Mouse (Mus musculus): ENCODE measurements around the gene Cic.

The Cic gene

DNA sequence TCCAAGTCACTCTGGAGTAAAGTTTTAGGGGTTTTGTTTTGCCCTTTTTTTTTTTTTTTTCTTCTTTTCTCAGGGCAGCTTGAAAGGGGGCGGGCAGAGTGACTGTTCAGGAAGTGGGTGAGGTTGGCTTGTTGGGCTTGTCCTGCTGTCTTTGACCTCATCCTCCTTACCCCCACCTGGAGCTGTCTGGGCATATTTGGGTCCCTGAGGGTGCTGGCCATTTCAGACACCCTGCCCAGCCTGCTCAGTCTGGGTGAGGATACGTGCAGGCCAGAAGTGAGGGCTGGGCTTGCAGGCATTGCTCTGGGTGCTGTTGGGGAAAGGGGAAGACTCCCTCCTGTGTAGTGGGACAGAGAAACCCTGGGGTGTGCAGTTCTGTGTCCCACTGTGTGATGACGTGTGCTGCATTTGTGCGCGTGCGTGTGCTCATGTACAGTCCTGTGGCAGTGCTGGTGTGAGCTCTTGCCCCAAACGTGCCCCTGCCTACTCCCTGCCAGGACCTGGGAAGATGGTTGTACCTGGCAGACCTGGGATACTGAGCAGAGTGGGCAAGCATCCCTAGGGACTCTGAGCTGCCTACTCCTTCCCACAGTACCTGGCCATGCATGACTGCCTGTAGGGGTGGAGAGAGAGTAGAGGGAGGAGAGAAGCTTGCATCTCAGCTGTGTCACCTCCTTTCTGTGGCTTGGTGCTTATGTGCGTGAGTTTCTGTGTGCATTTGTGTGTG, 2.2 kb downstream of the Cic start:
- DNase-seq (ENCODE audit: low spot score) = no peak

DNA sequence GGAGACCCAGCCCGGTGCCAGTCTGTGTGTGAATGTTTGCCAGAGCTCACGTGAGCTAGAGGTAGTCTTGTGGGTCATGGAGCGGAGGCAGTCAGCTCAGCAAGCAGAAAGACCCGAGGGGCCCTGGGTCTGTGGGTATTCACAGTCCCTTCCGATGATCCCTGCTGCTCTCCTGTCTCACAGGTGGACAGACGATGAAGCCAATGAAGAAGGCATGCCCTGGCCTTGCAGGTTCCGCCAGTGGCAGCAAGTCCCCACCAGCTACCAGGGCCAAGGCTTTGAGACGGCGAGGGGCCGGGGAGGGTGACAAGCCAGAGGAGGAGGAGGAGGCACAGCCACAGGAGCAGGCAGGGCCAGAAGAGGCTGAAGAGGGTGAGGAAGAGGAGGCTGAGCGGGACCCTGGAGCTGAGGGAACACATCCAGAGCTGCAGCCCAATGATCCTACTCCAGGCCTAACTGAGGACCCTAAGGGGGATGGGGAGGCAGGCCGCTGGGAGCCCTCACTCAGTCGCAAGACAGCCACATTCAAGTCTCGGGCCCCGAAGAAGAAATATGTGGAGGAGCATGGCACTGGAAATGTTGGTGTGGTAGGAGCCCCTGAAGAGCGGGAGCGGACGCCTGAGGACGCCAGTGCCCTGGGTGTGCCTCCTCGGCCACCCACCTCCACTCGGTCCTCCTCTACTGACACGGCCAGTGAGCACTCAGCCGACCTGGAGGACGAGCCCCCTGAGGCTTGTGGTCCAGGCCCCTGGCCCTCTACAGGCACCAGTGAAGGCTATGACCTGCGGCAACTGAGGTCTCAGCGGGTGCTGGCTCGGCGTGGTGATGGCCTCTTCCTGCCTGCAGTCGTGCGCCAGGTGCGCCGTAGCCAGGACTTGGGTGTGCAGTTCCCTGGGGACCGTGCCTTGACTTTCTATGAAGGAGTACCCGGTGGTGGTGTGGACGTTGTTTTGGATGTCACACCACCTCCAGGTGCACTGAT, 3.4 kb downstream of the Cic start:
- DNase-seq (ENCODE audit: low spot score) = no peak

DNA sequence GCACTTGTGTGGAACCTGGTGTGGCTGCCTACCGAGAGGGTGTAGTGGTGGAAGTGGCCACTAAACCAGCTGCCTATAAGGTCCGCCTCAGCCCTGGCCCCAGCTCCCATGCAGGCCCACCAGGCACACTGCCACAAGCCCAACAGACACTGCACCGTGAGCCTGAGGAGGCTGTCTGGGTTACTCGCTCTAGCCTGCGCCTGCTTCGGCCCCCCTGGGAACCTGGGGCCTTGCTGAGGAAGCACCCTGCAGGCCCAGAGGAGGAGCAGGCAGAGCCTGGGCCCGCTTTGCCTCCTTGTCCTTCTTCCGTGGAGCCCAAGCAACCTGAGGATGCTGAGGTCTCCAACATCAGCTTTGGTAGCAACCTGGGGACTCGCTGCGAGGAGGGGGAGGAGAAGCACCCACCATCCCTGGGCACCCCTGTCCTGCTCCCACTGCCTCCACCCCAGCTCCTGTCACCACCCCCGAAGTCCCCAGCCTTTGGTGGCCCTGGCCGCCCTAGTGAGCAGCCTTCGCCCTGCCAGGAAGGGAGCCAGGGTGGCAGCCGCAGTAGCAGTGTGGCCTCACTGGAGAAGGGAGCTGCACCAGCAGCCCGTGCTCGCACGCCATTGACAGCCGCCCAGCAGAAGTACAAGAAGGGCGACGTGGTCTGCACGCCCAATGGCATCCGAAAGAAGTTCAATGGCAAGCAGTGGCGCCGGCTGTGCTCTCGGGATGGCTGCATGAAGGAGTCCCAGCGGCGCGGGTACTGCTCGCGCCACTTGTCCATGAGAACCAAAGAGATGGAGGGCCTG, 4.3 kb downstream of the Cic start:
- DNase-seq (ENCODE audit: low spot score) = no peak

DNA sequence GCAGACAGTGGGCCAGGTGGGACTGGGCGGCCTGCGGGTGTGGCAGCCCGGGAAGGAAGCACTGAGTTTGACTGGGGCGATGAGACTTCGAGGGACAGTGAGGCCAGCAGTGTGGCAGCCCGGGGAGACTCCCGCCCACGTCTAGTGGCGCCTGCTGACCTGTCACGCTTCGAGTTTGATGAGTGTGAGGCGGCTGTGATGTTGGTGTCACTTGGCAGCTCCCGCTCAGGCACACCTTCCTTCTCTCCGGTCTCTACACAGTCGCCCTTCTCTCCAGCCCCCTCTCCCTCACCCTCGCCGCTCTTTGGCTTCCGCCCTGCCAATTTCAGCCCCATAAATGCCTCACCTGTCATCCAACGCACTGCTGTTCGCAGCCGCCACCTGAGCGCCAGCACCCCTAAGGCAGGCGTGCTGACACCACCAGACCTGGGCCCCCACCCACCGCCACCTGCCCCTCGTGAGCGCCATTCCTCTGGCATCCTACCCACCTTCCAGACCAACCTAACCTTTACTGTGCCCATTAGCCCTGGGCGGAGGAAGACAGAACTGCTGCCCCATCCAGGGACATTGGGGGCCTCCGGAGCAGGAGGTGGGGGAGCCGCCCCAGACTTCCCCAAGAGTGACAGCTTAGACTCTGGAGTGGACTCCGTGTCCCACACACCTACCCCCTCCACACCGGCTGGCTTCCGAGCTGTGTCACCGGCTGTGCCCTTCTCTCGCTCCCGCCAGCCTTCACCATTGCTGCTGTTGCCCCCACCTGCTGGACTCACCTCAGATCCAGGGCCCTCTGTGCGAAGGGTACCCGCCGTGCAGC, 5.1 kb downstream of the Cic start:
- DNase-seq (ENCODE audit: low spot score) = no peak

DNA sequence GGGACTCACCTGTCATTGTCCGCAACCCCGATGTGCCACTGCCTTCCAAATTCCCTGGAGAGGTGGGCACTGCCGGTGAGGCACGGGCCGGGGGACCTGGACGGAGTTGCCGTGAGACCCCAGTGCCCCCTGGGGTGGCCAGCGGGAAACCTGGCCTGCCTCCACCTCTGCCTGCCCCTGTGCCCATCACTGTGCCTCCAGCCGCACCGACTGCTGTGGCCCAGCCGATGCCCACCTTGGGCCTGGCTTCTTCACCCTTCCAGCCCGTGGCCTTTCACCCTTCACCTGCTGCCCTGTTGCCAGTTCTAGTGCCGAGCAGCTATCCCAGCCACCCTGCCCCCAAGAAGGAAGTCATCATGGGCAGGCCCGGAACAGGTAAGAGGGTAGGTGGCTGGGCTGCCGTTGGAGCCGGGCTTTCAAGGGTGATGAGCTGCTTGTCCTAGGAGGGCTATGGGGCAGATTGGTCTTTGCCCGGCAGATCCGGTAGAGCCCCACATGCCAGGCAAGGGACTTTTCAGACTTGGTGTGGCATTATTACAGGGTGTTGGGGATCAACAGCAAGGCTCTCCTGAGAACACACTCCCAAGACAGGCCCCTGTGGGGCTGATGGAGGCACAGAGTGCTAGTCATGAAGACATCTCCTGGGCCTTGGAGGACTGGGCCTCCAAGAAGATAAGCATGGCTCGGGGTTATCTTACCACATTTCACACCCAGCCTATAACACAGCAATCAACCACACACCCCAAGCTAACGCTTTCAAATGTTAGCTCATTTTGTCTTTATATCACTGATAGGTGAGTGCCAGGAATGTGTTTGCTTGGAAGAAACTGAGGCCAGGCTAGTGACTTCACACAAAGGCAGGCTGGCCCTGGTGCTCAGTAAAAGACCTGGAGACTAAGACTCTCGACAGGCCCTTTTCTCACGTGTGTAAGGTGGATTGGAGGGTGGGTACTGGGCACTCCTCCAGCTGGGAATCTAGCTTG, 6.0 kb downstream of the Cic start:
- no peak for DNase-seq (ENCODE audit: low spot score)

DNA sequence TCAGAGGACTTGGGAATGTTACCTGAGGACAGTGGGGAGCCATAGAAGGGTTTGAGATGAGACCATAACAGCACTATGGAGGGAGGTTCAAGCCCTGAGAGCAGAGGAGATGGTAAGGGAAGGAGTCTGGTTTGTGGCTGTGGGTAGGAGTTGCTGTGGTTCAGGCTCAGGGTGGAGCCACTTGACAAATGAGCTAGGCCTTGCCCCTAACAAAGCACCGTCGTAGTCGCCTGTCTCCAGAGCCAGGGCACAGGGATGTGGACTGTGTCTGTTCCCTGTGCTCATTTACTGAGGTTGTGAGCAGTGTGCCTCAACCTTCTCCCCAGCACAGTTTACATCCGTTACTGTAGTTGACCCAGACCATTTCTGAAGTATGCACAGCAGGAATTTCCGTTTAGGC, 7.1 kb downstream of the Cic start:
- DNase-seq (ENCODE audit: low spot score) = no peak

DNA sequence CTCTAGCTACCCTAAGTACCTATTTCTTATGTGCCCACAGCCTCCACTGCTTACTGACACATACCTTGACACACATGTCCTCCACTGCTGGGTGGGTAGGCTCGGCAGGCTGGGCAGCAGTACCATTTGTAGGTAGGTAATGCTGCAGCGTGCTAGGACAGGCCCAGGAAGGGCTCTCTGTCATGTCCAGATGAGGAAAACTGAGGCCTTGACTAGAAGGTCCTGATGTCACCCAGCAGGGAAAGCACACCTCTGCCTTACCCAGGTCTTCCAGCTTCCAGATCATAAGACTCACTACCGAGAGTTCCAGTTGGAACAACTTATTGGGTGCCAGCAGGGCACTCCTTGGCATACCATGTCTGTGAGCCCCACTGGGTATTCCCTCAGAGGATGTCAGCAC, 7.5 kb downstream of the Cic start:
- no peak for DNase-seq (ENCODE audit: low spot score)

DNA sequence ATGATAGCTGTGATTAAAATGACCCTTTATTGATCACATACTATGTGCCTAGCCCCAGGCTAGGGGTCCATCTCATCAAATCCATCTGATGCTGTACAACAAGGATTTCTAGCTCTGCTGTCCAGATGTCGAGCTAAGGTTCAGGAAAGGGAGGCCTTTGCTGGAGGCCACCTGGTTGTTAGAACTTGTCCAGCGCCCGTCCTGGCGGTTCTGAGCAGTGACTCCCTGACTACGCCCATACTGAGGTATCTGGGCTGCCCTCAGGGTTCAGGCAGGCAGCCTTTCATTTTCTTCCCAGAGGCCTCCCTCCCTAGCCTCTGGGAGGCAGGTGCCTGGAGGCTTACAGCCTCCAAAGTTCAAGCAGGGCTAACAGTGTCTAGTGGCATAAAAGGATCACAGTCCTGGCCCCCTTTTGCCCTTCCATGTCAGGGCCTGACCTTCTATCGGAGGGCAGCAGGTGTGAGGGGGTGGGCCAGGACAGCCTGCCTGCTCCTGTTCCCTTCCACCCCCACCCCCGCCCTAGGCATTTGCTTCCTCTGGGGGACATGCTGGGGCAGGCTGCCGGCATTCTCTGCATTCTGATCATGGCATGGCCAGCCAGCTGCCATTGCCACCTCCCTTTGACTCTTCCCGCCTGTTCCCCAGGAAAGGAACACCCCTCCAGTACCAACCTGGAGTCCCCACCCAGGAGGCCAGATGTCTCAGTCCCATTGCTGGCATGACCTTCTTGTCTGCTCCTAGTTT, 8.2 kb downstream of the Cic start:
- no peak for DNase-seq (ENCODE audit: low spot score)

DNA sequence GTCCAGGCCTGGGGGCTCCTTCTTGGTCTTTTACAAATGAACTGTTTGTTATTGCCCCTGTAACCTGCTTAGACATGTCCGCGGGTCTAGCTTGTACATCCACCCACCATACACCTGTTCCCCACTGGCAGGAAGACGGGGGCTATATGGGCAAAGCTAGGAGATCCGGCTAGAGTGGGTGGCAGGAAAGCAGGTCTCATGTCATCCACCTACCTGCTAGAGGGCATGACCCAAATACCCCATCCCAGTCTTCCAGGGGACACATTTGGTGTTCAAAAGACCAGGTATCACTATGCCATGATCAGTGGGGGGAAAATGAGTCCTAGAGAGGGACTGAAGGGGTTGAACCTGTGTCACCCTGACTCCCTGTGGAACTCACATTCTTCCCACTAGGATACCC, 9.9 kb downstream of the Cic start:
- DNase-seq (ENCODE audit: low spot score) = no peak

DNA sequence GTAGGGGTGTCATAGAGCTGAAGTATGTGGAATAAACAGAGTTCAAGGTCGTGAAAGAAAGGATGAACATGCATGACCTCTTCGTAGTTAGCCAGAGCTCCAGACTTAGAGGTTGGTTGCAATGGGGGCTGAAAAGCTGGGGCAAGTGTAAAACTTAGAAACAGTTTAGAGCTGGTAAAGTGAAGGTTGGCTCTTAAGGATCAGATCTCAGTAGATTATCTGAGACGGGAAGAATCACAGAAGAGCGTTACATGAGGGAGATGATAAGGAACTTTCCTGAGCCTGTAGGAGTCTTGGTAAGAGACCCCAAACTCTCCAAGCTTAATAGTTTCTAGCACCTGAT, 10.5 kb downstream of the Cic start:
- no peak for DNase-seq (ENCODE audit: low spot score)

DNA sequence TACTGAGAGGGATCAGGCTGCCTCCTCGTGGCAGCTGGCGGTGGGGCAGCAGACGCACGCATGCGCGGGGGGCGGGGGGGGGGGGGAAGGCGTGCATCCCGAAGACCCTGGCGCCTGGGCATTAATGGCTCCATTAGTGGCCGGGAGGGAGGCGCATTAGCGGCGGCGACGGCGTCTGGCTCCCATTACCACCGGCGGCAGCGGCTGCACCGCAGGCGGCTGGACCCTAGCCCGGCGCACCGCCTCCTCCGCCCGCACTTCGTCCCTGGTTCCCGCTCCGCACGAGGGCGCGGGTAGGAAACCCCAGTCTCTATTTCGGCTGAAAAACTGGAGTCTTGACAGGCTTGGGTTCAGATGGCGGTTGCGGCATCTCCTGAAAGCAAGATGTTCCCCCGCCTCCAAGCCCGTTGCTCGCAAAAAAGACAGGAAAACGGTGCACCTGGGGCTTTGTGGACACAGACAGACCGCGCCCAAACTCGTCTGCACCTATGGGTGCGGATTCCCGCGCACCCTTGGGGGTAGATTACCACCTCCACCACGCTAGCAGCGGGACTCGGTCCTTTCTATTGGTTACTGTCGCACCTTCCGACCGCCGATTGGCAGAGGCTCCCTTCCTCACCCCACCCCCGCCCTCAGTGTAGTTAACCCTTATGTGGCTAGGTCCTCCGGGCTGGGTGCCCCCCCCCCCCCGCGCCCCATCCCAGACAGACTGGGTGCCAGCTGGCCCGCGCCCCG, 11.0 kb downstream of the Cic start:
- peak; percentile 92 for DNase-seq (ENCODE audit: low spot score)

DNA sequence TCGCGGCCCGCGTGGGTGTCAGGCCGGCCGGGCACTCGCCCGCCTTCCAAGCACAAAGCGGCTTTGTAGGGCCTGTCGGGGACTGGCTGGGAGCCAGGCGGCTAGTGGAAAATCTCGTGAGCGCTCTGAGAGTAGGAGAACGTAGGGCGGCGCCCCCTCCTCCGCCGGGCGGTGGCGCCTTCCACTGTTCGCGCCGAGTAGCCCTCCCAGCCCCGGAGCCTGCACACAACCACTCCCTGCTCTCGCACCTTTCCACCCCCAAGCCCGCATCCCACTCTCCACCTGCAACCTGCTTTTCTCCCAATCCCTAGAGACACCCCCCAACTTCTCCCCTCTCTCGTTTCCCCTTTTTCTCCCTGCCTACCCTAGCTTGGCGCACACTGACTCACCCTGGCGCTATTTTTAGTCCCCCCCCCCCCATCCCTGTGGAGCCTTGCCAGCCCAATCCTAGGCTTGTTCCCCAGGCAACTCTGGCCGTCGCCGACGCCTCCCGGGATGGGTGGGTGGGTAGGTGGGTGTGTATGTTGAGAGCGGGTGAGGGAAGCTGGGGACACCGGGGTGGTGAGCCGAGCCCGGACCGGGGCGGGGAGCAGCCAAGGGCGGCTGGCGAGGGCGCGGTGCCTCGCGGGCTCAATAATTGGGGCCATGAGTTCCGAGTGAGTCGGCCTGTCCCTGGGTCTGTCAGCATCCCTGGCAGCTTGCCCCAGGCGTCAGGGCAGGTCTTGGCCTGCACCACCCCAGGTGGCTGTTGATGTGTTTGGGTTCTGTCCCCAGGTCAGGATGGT, 11.8 kb downstream of the Cic start:
- DNase-seq (ENCODE audit: low spot score) = peak; percentile 87

DNA sequence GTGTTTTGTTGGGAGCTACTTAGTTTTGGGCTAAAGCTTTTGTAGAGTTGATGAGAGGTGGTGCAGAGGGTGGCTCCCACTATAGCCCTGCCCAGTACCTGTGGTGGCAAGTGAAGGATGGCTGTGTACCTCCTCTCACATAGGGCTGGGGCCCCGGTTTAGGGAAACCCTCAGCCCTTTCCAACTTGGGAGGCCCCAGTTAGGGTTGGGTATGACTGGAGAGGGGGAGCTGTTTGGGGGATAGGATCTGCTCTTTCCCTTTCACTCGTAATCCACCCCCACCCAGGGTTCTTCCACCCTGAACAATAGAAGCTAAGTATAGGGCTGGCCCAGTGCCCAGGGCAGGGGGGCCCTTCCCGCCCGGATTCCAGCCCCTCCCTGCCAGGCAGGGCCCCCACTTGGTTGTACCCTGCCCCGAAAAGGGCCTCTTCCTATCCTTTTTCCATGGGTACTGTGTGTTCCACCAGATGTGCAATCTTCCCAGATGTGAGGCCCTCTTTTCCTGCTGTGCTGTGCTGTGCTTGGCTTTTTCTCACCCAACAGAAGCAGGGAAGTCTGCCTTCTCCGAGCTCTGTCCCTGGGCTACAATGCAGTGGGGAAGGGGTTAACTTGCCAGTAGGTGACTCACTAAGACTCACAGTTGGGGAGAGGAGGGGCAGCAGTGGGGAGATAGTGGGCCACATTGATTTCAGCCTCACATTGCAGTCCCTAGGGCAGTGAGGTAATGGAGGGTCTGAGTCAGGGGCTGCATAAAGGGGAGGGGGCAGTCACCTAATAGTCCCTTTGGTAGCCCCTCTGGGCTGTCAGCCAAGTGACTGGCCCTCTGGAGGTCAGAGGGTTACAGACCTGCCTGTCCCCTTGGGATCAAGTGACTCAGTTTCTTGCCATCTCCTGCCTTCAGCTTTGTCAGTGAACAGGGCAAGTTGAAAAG, 12.6 kb downstream of the Cic start:
- peak; percentile 72 for DNase-seq (ENCODE audit: low spot score)

DNA sequence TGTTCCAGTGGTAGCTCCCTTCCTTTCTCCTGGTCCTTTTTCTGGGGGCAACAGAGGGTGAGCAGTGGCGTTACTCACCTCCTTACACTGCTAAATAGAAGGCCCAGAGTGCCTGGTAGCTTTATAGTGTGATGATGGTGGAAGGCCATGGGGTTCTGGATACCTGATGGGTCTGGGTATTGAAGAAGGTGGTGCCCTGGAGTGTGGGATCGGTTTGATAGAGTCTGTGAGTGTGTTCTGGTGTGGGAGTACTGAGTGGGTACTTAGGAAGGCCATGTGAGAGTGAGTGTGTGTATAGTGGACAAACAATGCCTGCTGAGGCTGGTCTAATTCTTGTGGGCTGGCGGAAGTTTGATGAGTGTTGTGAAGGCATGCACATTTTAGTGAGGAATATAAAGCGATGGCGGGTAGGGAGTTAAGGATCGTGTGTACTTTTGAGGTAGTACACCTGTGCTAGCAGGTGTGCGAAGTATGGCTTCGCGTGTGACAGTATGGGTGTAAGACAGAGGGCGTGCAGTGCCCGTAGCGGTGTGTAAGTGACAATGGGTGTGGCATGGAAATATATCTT, 13.7 kb downstream of the Cic start:
- DNase-seq (ENCODE audit: low spot score) = no peak

DNA sequence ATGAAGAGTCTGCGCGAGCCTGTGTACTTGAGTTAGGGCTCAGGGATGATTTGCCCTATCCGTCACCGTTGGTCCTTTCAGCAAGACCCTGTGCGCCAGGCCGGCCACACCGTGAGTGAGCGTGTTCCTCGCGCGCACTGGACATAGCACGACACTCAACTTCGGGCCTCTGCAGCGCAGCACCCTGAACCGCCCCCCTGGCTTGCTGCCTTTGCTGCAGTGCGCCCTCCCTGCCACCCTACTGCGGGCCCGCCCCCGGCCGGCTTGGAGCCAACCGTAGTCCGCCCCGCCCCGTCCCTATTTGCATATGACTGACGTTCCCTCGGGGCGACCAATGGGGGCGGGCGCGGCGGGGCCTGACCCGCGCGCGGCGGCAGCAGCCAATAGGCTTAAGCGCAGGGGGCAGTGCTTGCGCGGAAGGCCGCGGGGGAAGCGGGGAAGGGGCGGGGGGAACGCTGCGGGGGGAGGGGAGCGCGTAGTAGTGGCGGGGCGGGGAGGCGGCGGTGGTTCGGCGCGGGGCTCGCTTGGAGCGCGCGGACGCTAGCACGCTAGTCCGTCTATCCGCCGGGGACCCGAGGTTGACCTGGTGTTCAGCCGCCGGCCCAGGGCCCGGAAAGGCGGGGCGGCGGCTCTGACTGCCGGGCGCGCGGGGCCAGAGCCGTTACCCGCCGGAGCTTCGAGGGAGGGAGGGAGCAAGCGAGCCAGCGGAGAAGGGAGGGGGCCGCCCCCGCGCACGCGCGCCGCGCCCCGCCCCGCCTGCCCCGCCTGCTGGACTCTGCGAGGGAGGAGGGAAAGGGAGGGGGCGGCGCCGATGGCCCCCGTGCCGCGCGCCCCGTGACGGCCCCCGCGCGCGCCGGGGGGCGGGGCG, 14.5 kb downstream of the Cic start:
- peak; percentile 97 for DNase-seq (ENCODE audit: low spot score)

DNA sequence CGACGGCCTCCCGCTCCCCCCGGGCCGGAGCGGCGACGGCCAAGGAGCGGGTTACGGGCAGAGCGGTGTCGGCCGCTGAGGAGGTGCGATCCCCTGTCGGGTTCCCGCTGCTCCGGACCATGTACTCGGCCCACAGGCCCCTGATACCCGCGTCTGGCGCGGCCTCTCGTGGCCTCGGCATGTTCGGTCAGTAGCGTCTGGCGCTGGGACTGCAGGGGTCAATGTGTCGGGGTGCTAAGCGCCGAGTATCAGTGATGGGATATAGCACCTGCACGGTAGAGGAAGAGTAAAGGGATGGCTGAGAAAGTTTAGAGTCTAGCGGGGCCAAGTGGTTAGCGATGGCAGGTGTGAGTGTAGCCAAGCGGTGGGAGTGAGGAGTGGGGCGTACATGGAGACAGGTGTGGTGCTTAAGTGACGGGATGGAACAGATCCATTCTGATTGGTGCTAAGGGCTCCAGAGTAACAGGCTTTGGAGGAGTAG, 15.3 kb downstream of the Cic start:
- peak; percentile 25 for DNase-seq (ENCODE audit: low spot score)
